Mouse (Mus musculus) C2C12 (cell line): Measurements from ENCODE around the gene Celf2. TPM values are rescaled to one million over a fixed set of nuclear protein-coding genes. Genes with fewer than 3 reads are reported as not detected.

Experiments
- H3K27me3 ChIP-seq: one replicate; pipeline ENCODE4 v1.6.1; 2011; ENCODE audit not compliant: control insufficient read depth, insufficient read depth, insufficient read length
- H3K36me3 ChIP-seq: one replicate; pipeline ENCODE4 v1.6.1; 2011; ENCODE audit not compliant: control insufficient read depth, insufficient read depth
- H3K4me3 ChIP-seq: one replicate; pipeline ENCODE4 v1.5.1; 2011; ENCODE audit warnings: mild to moderate bottlenecking, control low read depth; ENCODE audit not compliant: poor library complexity, insufficient read depth, severe bottlenecking
- H3K79me2 ChIP-seq: one replicate; pipeline ENCODE4 v1.6.1; 2011; ENCODE audit not compliant: control insufficient read depth, insufficient read depth
- H3K79me3 ChIP-seq: one replicate; pipeline ENCODE4 v1.6.1; 2011; ENCODE audit warnings: low read depth, control low read depth
- H3ac ChIP-seq: one replicate; pipeline ENCODE3; 2011; ENCODE audit warnings: low read depth; ENCODE audit not compliant: control insufficient read depth, insufficient read length
- CEBPB ChIP-seq: IDR thresholded peaks from one replicate; pipeline ENCODE4 v1.6.1; 2011; ENCODE audit warnings: low read depth, mild to moderate bottlenecking, control low read depth, moderate library complexity
- CTCF ChIP-seq: IDR thresholded peaks from one replicate; pipeline ENCODE4 v1.5.1; 2011; ENCODE audit not compliant: control insufficient read depth, insufficient read depth, insufficient read length
- FOSL1 ChIP-seq: IDR thresholded peaks from one replicate; pipeline ENCODE4 v1.8.0; 2011; ENCODE audit warnings: mild to moderate bottlenecking, low read length; ENCODE audit not compliant: poor library complexity, insufficient read depth, severe bottlenecking
- MAX ChIP-seq: IDR thresholded peaks from one replicate; pipeline ENCODE4 v1.6.1; 2011; ENCODE audit warnings: mild to moderate bottlenecking, control low read depth
- MYOD1 ChIP-seq: IDR thresholded peaks from one replicate; pipeline ENCODE4 v1.6.1; 2011; ENCODE audit warnings: low read depth; ENCODE audit not compliant: control insufficient read depth, insufficient read length
- MYOG ChIP-seq: IDR thresholded peaks from one replicate; pipeline ENCODE4 v1.6.1; 2011; ENCODE audit not compliant: control insufficient read depth, insufficient read length; ENCODE audit errors: extremely low read depth
- USF1 ChIP-seq: IDR thresholded peaks from one replicate; pipeline ENCODE4 v1.6.1; 2011; ENCODE audit warnings: low read depth, mild to moderate bottlenecking, control low read depth, moderate library complexity
- polyA plus RNA-seq: library from polyadenylated mRNA; unstranded; fragments of >200 nt; fragmentation: generic; extraction: Trizol; gene quantifications from one replicate; pipeline ENCODE4 v1.2.1, GENCODE M21; 2012; ENCODE audit warnings: missing spikeins

The Celf2 gene
- polyA plus RNA-seq, 1 experiment = 14.3 TPM

GRCm38 (mm10) chr2:6538500-6538899 is 970.9 kb downstream of the Celf2 start:
- H3K36me3 ChIP-seq = no peaks in the 10 kb centered on the region
- no peaks in the 10 kb centered on the region for H3K27me3 ChIP-seq
- TF ChIP-seq MAX = no peak
- TF ChIP-seq MYOD1 = no peak
- no peak for TF ChIP-seq MYOG
- TF ChIP-seq USF1 = no peak
- TF ChIP-seq FOSL1 = no peak
- no peak for TF ChIP-seq CTCF
- TF ChIP-seq CEBPB = no peak
- no peaks in the 10 kb centered on the region for H3K79me2 ChIP-seq
- H3K79me3 ChIP-seq = no peaks in the 10 kb centered on the region
- H3K4me3 ChIP-seq = no peak overlapping the region
- H3ac ChIP-seq = no peak overlapping the region

- Histone ChIP-seq H3K4me3 (no peak overlapping the region), H3K79me3 (no peaks in the 10 kb centered on the region), H3ac (no peak overlapping the region), H3K27me3 (no peaks in the 10 kb centered on the region), H3K79me2 (no peaks in the 10 kb centered on the region), H3K36me3 (no peaks in the 10 kb centered on the region)
- no peak for TF ChIP-seq MYOG
- no peak for TF ChIP-seq MYOD1
- no peak for TF ChIP-seq MAX
- TF ChIP-seq USF1 = no peak
- no peak for TF ChIP-seq CTCF
- TF ChIP-seq FOSL1 = no peak
- no peak for TF ChIP-seq CEBPB
Observed at GRCm38 (mm10) chr2:6538031-6538430, 971.3 kb downstream of the Celf2 start.

- Histone ChIP-seq H3K36me3 (no peaks in the 10 kb centered on the region), H3K27me3 (no peaks in the 10 kb centered on the region), H3K79me2 (no peaks in the 10 kb centered on the region), H3ac (no peak overlapping the region), H3K79me3 (no peaks in the 10 kb centered on the region), H3K4me3 (no peak overlapping the region)
- no peak for TF ChIP-seq MYOG
- no peak for TF ChIP-seq USF1
- no peak for TF ChIP-seq CEBPB
- TF ChIP-seq MAX = no peak
- no peak for TF ChIP-seq FOSL1
- TF ChIP-seq CTCF = no peak
- no peak for TF ChIP-seq MYOD1
Observed at GRCm38 (mm10) chr2:6537326-6537725, 972.0 kb downstream of the Celf2 start.

GRCm38 (mm10) chr2:6536372-6536771 is 973.0 kb downstream of the Celf2 start:
- no peaks in the 10 kb centered on the region for H3K79me2 ChIP-seq
- no peak overlapping the region for H3K4me3 ChIP-seq
- H3K36me3 ChIP-seq = no peaks in the 10 kb centered on the region
- H3ac ChIP-seq = no peak overlapping the region
- no peak for TF ChIP-seq MYOG
- TF ChIP-seq MYOD1 = no peak
- TF ChIP-seq USF1 = no peak
- no peak for TF ChIP-seq FOSL1
- no peak for TF ChIP-seq CTCF
- no peak for TF ChIP-seq CEBPB
- TF ChIP-seq MAX = no peak
- H3K27me3 ChIP-seq = no peaks in the 10 kb centered on the region
- H3K79me3 ChIP-seq = no peaks in the 10 kb centered on the region

- Histone ChIP-seq H3K36me3 (no peaks in the 10 kb centered on the region), H3K79me2 (no peaks in the 10 kb centered on the region), H3K27me3 (peaks cover 3% of the 10 kb centered on the region), H3K79me3 (no peaks in the 10 kb centered on the region), H3ac (no peak overlapping the region), H3K4me3 (no peak overlapping the region)
- TF ChIP-seq CEBPB = no peak
- no peak for TF ChIP-seq FOSL1
- no peak for TF ChIP-seq USF1
- TF ChIP-seq MYOD1 = no peak
- TF ChIP-seq MAX = no peak
- TF ChIP-seq CTCF = no peak
- TF ChIP-seq MYOG = no peak
Observed at GRCm38 (mm10) chr2:6532341-6532740, 977.0 kb downstream of the Celf2 start.

GRCm38 (mm10) chr2:6528076-6528475 is 981.3 kb downstream of the Celf2 start:
- Histone ChIP-seq H3K79me3 (no peaks in the 10 kb centered on the region), H3K27me3 (peaks cover 3% of the 10 kb centered on the region), H3K79me2 (no peaks in the 10 kb centered on the region), H3K4me3 (no peak overlapping the region), H3ac (no peak overlapping the region), H3K36me3 (no peaks in the 10 kb centered on the region)
- no peak for TF ChIP-seq CEBPB
- no peak for TF ChIP-seq MAX
- no peak for TF ChIP-seq FOSL1
